Mouse (Mus musculus) frontal cortex, postnatal 25 days (tissue): ENCODE results near the gene AU018091.
"Not testable (repeated sequence)": the region's sequence is repeated elsewhere in the genome, so short reads cannot be mapped to it uniquely, and the experiment has no call there.

Experiments
- DNase-seq, 2 experiments: peaks; one replicate each; pipeline ENCODE4 v3.0.0; 2022; ENCODE audit warnings: low spot score in 2 of 2

Gene AU018091

GRCm38 (mm10) chr7:3166270-3166669 lies 2.7 kb downstream of the AU018091 start:
- no peak for DNase-seq

DNA sequence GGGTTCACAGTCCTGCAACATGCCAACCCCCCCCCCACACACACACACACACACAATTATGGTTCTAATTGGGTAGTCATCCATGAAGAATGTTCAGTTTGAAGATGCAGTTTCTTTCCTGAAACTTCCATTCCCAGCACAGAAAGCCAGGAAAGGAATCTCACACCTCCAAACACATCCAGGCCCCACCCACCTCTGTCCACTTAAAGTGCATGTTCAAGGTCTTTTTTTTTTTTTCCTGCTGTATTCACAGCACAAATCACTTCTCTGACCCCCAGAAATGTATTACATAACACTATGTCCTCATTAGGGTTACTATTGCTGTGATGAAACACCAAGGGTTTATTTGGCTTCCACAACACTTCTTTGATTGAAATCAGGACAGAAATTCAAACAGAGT lies 4.0 kb downstream of the AU018091 start:
- no peak for DNase-seq

DNA sequence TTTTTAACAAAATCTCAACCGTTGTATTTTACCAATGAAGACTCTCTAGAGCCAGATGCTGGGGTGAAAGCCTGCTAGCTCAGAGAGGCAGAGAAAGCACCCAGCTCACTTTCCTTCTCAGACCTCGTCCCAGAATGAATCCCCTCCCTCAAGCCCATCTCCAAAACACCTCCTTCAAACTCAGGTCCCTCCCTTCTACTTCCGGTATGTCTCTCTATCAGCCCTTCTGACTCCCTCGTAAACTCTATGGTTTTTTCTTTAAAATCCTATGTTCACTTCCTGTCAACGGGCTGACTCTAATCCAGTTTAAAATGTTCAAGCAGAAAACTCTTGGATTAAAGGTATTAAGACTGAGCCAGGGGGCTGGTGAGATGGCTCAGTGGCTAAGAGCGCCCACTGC lies 4.6 kb downstream of the AU018091 start:
- DNase-seq: no peak

DNA sequence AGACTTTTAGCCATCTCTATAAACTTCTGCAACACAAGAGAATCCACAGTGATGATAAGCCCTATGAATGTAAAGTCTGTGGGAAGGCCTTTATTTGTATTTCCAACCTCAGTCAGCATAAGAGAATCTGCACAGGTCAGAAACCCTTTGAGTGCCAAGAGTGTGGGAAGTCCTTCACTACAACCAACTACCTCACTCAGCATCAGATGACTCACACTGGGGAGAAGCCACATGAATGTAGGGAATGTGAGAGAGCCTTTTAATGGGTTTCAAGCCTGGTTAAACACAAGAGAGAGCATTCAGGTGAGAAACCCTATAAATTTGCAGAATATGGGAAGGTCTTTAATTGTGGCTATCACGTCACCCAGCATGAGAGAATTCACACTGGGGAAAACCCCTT lies 18.6 kb downstream of the AU018091 start:
- no peak for DNase-seq

GRCm38 (mm10) chr7:3146072-3146471 lies 22.9 kb downstream of the AU018091 start:
- DNase-seq: no peak

- DNase-seq: no peak
Observed at GRCm38 (mm10) chr7:3143329-3143728, 25.7 kb downstream of the AU018091 start.

- DNase-seq: no peak
Observed at GRCm38 (mm10) chr7:3135606-3136005, 33.4 kb downstream of the AU018091 start.

GRCm38 (mm10) chr7:3134654-3135053 lies 34.3 kb downstream of the AU018091 start:
- no peak for DNase-seq

GRCm38 (mm10) chr7:3130342-3130741 lies 38.7 kb downstream of the AU018091 start:
- DNase-seq: no peak

DNA sequence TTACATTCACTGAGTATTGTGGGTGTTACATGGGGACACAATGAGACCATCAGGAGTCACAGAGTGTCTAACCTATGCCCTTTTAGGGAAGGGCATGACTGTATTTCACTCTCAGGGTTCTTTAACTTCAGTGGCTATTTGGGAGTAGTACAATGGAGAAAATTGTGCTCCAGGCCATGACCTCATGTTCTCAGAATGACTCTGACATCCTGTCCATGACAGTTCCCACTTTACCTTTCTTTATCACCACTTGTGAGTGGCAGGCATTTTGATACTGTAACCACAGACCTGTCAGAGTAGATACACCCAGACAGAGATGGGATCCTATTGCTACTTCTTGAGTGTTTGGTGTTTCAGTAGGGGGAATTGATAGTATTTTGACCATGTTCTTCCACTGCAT lies 40.4 kb downstream of the AU018091 start:
- DNase-seq: not testable (repeated sequence)

GRCm38 (mm10) chr7:3111193-3111592 lies 57.8 kb downstream of the AU018091 start:
- not testable (repeated sequence) for DNase-seq

GRCm38 (mm10) chr7:3106516-3107077 lies 62.4 kb downstream of the AU018091 start:
- not testable (repeated sequence) for DNase-seq
